Mouse (Mus musculus) MEL (cell line): ENCODE results near the gene Tll2. TPM values are rescaled to one million over a fixed set of nuclear protein-coding genes. Genes with fewer than 3 reads are reported as not detected.

ENCODE experiments used
- DNase-seq: peaks from one replicate; pipeline ENCODE4 v3.0.0; 2011; ENCODE audit warnings: low read depth, low spot score
- H3K27ac ChIP-seq: 2 replicates; pipeline ENCODE4 v1.5.1; 2012; ENCODE audit warnings: low read depth, mild to moderate bottlenecking, control low read depth, low read length, moderate library complexity; ENCODE audit not compliant: control insufficient read depth
- H3K27me3 ChIP-seq, 2 experiments: fragments of 150-350 bp in 1 of 2; sonication (generic) in 1 of 2; 2 replicates each; pipeline ENCODE4 v1.6.1; 2012; ENCODE audit warnings: low read length in 2 of 2, mild to moderate bottlenecking in 2 of 2, improper control_type of control experiment in 1 of 2, moderate library complexity in 1 of 2; ENCODE audit not compliant: insufficient read depth in 2 of 2, control insufficient read depth in 1 of 2
- H3K36me3 ChIP-seq, 2 experiments: 2 replicates each; pipeline ENCODE4 v1.6.1; 2012 to 2014; ENCODE audit warnings: low read length in 2 of 2, improper control_type of control experiment in 1 of 2, inconsistent platforms in 1 of 2, mild to moderate bottlenecking in 1 of 2; ENCODE audit not compliant: insufficient read depth in 2 of 2, control insufficient read depth in 1 of 2
- H3K4me1 ChIP-seq, 2 experiments: fragments of 150-350 bp in 1 of 2; sonication (generic) in 1 of 2; 2 replicates each; pipeline ENCODE4 v1.6.1; 2012; ENCODE audit warnings: low read length in 2 of 2, improper control_type of control experiment in 1 of 2, mild to moderate bottlenecking in 1 of 2; ENCODE audit not compliant: insufficient read depth in 2 of 2, control insufficient read depth in 1 of 2
- H3K4me3 ChIP-seq, 2 experiments: fragments of 150-350 bp in 1 of 2; sonication (generic) in 1 of 2; 2 replicates each; pipeline ENCODE4 v1.5.1; 2012; ENCODE audit warnings: low read depth in 2 of 2, low read length in 2 of 2, mild to moderate bottlenecking in 2 of 2, moderate library complexity in 2 of 2, control low read depth in 1 of 2, improper control_type of control experiment in 1 of 2; ENCODE audit not compliant: control insufficient read depth in 1 of 2, insufficient read depth in 1 of 2
- H3K79me2 ChIP-seq: 2 replicates; pipeline ENCODE4 v1.6.1; 2012; ENCODE audit warnings: mild to moderate bottlenecking, low read length, moderate library complexity; ENCODE audit not compliant: control insufficient read depth, poor library complexity, insufficient read depth
- H3K9ac ChIP-seq: 2 replicates; pipeline ENCODE4 v1.6.1; 2012; ENCODE audit warnings: low read depth, mild to moderate bottlenecking, control low read depth, low read length, moderate library complexity; ENCODE audit not compliant: control insufficient read depth, poor library complexity, severe bottlenecking
- H3K9me3 ChIP-seq: fragments of 150-350 bp; sonication (generic); replicated peaks from 2 replicates; pipeline ENCODE4 v1.6.1; 2012; ENCODE audit warnings: mild to moderate bottlenecking, low read length, improper control_type of control experiment, moderate library complexity; ENCODE audit not compliant: insufficient read depth
- BHLHE40 ChIP-seq: IDR thresholded peaks from 2 replicates; pipeline ENCODE4 v1.6.1; 2012; ENCODE audit warnings: low read depth, mild to moderate bottlenecking, inconsistent platforms, low read length, improper control_type of control experiment, borderline replicate concordance
- CHD1 ChIP-seq: IDR thresholded peaks from 2 replicates; pipeline ENCODE4 v1.6.1; 2012; ENCODE audit warnings: low read depth, mild to moderate bottlenecking, inconsistent platforms, low read length, improper control_type of control experiment
- CHD2 ChIP-seq: IDR thresholded peaks from 2 replicates; pipeline ENCODE4 v1.6.1; 2011; ENCODE audit warnings: low read length, improper control_type of control experiment
- CTCF ChIP-seq, 3 experiments: IDR thresholded peaks in 2 of 3; conservative IDR thresholded peaks in 1 of 3; 2 replicates each; pipeline ENCODE4 v1.5.1; 2011 to 2012; ENCODE audit warnings: low read length in 3 of 3, low read depth in 2 of 3, mild to moderate bottlenecking in 2 of 3, improper control_type of control experiment in 1 of 3, inconsistent platforms in 1 of 3, mixed read lengths in 1 of 3, moderate library complexity in 1 of 3; ENCODE audit not compliant: control insufficient read depth in 1 of 3, insufficient read depth in 1 of 3, poor library complexity in 1 of 3, severe bottlenecking in 1 of 3
- ELF1 ChIP-seq: IDR thresholded peaks from 2 replicates; pipeline ENCODE4 v1.6.1; 2014; ENCODE audit warnings: low read depth, mild to moderate bottlenecking, inconsistent platforms, low read length, improper control_type of control experiment, moderate library complexity
- GABPA ChIP-seq: IDR thresholded peaks from 2 replicates; pipeline ENCODE4 v1.6.1; 2012; ENCODE audit warnings: low read depth, mild to moderate bottlenecking, inconsistent platforms, low read length, improper control_type of control experiment, moderate library complexity
- GATA1 ChIP-seq: IDR thresholded peaks from 2 replicates; pipeline ENCODE4 v1.6.1; 2011; ENCODE audit warnings: low read depth, low read length, improper control_type of control experiment
- HCFC1 ChIP-seq: IDR thresholded peaks from 2 replicates; pipeline ENCODE4 v1.6.1; 2012; ENCODE audit warnings: low read depth, mild to moderate bottlenecking, inconsistent platforms, low read length, improper control_type of control experiment, moderate library complexity
- MAFK ChIP-seq: IDR thresholded peaks from 2 replicates; pipeline ENCODE4 v1.6.1; 2011; ENCODE audit warnings: low read depth, mild to moderate bottlenecking, low read length, improper control_type of control experiment, borderline replicate concordance
- MAX ChIP-seq: IDR thresholded peaks from 2 replicates; pipeline ENCODE4 v1.6.1; 2011; ENCODE audit warnings: low read length, improper control_type of control experiment
- MAZ ChIP-seq: IDR thresholded peaks from 2 replicates; pipeline ENCODE4 v1.6.1; 2012; ENCODE audit warnings: low read depth, mild to moderate bottlenecking, inconsistent platforms, low read length, improper control_type of control experiment
- MEF2A ChIP-seq: IDR thresholded peaks from 2 replicates; pipeline ENCODE4 v1.6.1; 2014; ENCODE audit warnings: low read depth, mild to moderate bottlenecking, inconsistent platforms, low read length, improper control_type of control experiment; ENCODE audit not compliant: poor library complexity, insufficient replicate concordance, severe bottlenecking; ENCODE audit errors: extremely low read depth
- MXI1 ChIP-seq: IDR thresholded peaks from 2 replicates; pipeline ENCODE4 v1.6.1; 2011; ENCODE audit warnings: mild to moderate bottlenecking, low read depth, low read length, improper control_type of control experiment
- NELFE ChIP-seq: IDR thresholded peaks from 2 replicates; pipeline ENCODE4 v1.6.1; 2011; ENCODE audit warnings: low read depth, low read length, improper control_type of control experiment
- POLR2AphosphoS2 ChIP-seq: IDR thresholded peaks from 2 replicates; pipeline ENCODE4 v1.6.1; 2011; ENCODE audit warnings: low read length, improper control_type of control experiment
- POLR2AphosphoS5 ChIP-seq: IDR thresholded peaks from 2 replicates; pipeline ENCODE4 v1.6.1; 2012; ENCODE audit warnings: low read depth, borderline replicate concordance, mild to moderate bottlenecking, inconsistent platforms, low read length, moderate library complexity, mixed read lengths
- RAD21 ChIP-seq: IDR thresholded peaks from 2 replicates; pipeline ENCODE4 v1.6.1; 2011; ENCODE audit warnings: mild to moderate bottlenecking, low read depth, low read length, improper control_type of control experiment
- SIN3A ChIP-seq: IDR thresholded peaks from 2 replicates; pipeline ENCODE4 v1.6.1; 2012; ENCODE audit warnings: low read length, improper control_type of control experiment, inconsistent platforms
- SMC3 ChIP-seq: IDR thresholded peaks from 2 replicates; pipeline ENCODE4 v1.6.1; 2011; ENCODE audit warnings: low read depth, low read length, improper control_type of control experiment
- TCF12 ChIP-seq: IDR thresholded peaks from 2 replicates; pipeline ENCODE4 v1.6.1; 2014; ENCODE audit warnings: low read depth, mild to moderate bottlenecking, inconsistent platforms, low read length, improper control_type of control experiment, moderate library complexity
- UBTF ChIP-seq: IDR thresholded peaks from 2 replicates; pipeline ENCODE4 v1.6.1; 2012; ENCODE audit warnings: low read depth, mild to moderate bottlenecking, inconsistent platforms, low read length, improper control_type of control experiment, moderate library complexity, borderline replicate concordance; ENCODE audit not compliant: insufficient read depth
- ZC3H11A ChIP-seq: IDR thresholded peaks from 2 replicates; pipeline ENCODE4 v1.6.1; 2012; ENCODE audit warnings: low read depth, mild to moderate bottlenecking, inconsistent platforms, low read length, improper control_type of control experiment
- ZKSCAN1 ChIP-seq: IDR thresholded peaks from 2 replicates; pipeline ENCODE4 v1.6.1; 2012; ENCODE audit warnings: low read depth, mild to moderate bottlenecking, inconsistent platforms, low read length, improper control_type of control experiment, moderate library complexity
- ZMIZ1 ChIP-seq: IDR thresholded peaks from 2 replicates; pipeline ENCODE4 v1.6.1; 2012; ENCODE audit warnings: low read depth, mild to moderate bottlenecking, inconsistent platforms, low read length, improper control_type of control experiment, moderate library complexity
- ZNF384 ChIP-seq: IDR thresholded peaks from 2 replicates; pipeline ENCODE4 v1.6.1; 2012; ENCODE audit warnings: low read depth, mild to moderate bottlenecking, inconsistent platforms, low read length, improper control_type of control experiment
- polyA plus RNA-seq, 2 experiments: library from polyadenylated mRNA; stranded (reverse) in 1 of 2; unstranded in 1 of 2; fragments of >175 nt in 1 of 2; fragments of >200 nt in 1 of 2; gene quantifications; 2 replicates each; pipeline versions ENCODE4 v1.2.1 to v1.2.4; 2012; ENCODE audit warnings: low replicate concordance in 2 of 2, low read depth in 1 of 2; ENCODE audit not compliant: insufficient read length in 2 of 2, insufficient read depth in 1 of 2, missing spikeins in 1 of 2
- total RNA-seq: library from RNA; depleted of rRNA; stranded (reverse); fragments of 300-350 nt; gene quantifications from 2 replicates; pipeline ENCODE4 v1.2.3, GENCODE M21; 2012

Tll2 gene
- total and polyA plus RNA-seq, 3 experiments = not detected

DNA sequence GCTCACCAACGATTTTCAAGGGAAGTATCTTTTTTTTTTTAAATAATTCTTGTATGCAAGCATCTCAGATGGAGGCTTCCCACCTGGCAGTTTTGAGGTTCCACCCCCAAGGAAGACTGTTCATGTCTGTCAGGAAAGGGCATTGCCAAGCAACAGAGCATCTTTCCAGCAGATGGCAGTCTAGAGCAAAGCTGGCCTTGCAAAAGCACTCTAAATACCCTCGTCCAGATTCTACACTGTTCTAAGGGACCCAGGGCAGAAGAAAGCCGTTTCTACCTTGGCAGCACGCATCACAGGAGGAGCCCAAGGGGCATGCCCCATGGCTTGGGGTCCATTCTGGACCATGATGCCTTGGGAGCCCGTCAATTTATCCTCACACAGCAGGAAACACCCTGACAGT is 116.8 kb downstream of the Tll2 start:
- H3K4me1 ChIP-seq = no peaks in the 10 kb centered on the region
- DNase-seq = peak; percentile 65

DNA sequence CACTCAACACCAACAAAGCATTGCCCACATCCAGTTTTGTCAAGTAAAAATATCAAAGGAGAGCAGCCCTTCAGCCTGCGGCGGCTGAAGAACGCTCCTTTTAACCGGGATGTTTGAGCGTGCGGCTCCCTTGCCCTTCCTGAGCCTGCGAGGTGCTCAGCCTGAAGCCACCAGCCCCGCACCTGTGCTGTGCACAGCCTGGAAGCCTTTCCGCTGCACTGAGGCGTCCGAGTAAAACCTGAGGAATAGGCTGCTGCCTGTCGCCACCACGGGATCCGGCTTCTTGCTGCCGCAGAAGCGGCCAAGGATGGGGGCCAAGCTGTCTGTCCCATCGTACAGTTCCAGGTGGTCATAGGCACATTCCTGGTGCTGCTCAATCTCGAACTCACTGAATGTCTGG is 118.1 kb downstream of the Tll2 start:
- no peak for DNase-seq
- no peak for TF ChIP-seq ZC3H11A
- no peak for TF ChIP-seq HCFC1
- TF ChIP-seq POLR2AphosphoS5 = no peak
- no peak for TF ChIP-seq GATA1
- no peak for TF ChIP-seq MAZ
- no peak for TF ChIP-seq MEF2A
- no peak for TF ChIP-seq CHD1
- no peak for TF ChIP-seq NELFE
- no peak for TF ChIP-seq GABPA
- no peak for TF ChIP-seq ZMIZ1
- TF ChIP-seq UBTF = no peak
- no peak for TF ChIP-seq MAFK
- no peak for TF ChIP-seq CHD2
- no peak for TF ChIP-seq SIN3A
- TF ChIP-seq ELF1 = no peak
- no peak for TF ChIP-seq BHLHE40
- Histone ChIP-seq H3K79me2 (no peaks in the 10 kb centered on the region), H3K9me3 (no peaks in the 10 kb centered on the region), H3K36me3 (no peaks in the 10 kb centered on the region), H3K4me3 (no peak overlapping the region), H3K9ac (no peak overlapping the region), H3K27ac (no peak overlapping the region), H3K4me1 (no peaks in the 10 kb centered on the region), H3K27me3 (peaks cover 0 to 3% of the 10 kb centered on the region in 2 experiments; a peak in 2 of 4 replicates)

More for the DNA sequence above, 116.8 kb downstream of the Tll2 start:
- H3K4me3 ChIP-seq = no peak overlapping the region
- no peaks in the 10 kb centered on the region; a peak in 1 of 4 replicates for H3K27me3 ChIP-seq
- no peaks in the 10 kb centered on the region for H3K36me3 ChIP-seq
- TF ChIP-seq ZKSCAN1 (no peak), MXI1 (no peak), TCF12 (no peak), SMC3 (peak; percentile 44), POLR2AphosphoS2 (no peak), ZNF384 (no peak), CHD1 (no peak), MAX (no peak), CTCF (IDR thresholded peaks at IDR 0.05 in 2 of 3, conservative IDR thresholded peaks at IDR 0.05 in 1 of 3; ENCODE audit: control insufficient read depth in 1 of 3, insufficient read depth in 1 of 3, low read depth in 2 of 3, low read length in 3 of 3, poor library complexity in 1 of 3, severe bottlenecking in 1 of 3) (peak; percentile 65 to 85 (median 72)), RAD21 (peak; percentile 33), CHD2 (no peak)
- no peaks in the 10 kb centered on the region for H3K9me3 ChIP-seq
- no peaks in the 10 kb centered on the region for H3K79me2 ChIP-seq
- no peak overlapping the region for H3K27ac ChIP-seq
- H3K9ac ChIP-seq = no peak overlapping the region
